Mouse (Mus musculus): Measurements from ENCODE around the gene Fam135a. TPM values are rescaled to one million over a fixed set of nuclear protein-coding genes. Genes with fewer than 3 reads are reported as not detected.
"Not testable (repeated sequence)": the region's sequence is repeated elsewhere in the genome, so short reads cannot be mapped to it uniquely, and the experiment has no call there.

Gene Fam135a
- polyA plus RNA-seq, 1 experiment from 2014 or later = 33.1 TPM

GRCm38 (mm10) chr1:23998120-23998810 is 101.9 kb downstream of the Fam135a start:
- WGBS = 94% methylated on average over 7 of the region's 7 CpGs
- H3K9ac ChIP-seq (replicated peaks) = no peak overlapping the region
- H3K4me2 ChIP-seq (replicated peaks) = no peak overlapping the region
- no peaks in the 10 kb centered on the region for H3K9me3 ChIP-seq
- no peak for ATAC-seq
- no peaks in the 10 kb centered on the region for H3K4me1 ChIP-seq (replicated peaks)
- H3K36me3 ChIP-seq = peaks cover 43% of the 10 kb centered on the region
- no peak overlapping the region for H3K4me3 ChIP-seq (replicated peaks)
- no peaks in the 10 kb centered on the region for H3K27me3 ChIP-seq
- H3K27ac ChIP-seq = no peak overlapping the region

DNA sequence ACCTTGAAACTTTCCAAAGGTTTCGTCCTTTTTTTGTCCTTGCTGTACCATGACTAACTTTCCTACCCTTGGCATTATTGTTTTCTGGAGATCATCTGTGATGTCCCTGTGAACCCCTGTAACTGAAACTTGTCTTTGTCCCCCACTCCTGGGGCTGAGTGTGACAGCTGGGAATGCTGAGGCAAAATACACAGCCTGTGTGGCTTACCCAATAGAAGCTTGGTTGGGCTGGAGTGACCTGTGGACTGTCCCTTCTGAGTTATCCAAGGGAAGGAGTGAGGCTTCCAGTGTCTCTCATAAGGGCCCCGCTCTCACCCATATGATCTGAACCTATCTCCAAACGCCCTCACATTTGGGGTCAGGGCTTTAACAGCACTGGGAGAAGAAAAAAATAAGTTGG is 102.6 kb downstream of the Fam135a start:
- no peaks in the 10 kb centered on the region for H3K9me3 ChIP-seq
- H3K4me2 ChIP-seq (replicated peaks) = no peak overlapping the region
- no peaks in the 10 kb centered on the region for H3K27me3 ChIP-seq
- ATAC-seq = no peak
- H3K4me3 ChIP-seq (replicated peaks) = no peak overlapping the region
- no peaks in the 10 kb centered on the region for H3K4me1 ChIP-seq (replicated peaks)
- 95% methylated on average over 3 of the region's 3 CpGs for WGBS
- no peak overlapping the region for H3K27ac ChIP-seq
- H3K36me3 ChIP-seq = peaks cover 40% of the 10 kb centered on the region
- no peak overlapping the region for H3K9ac ChIP-seq (replicated peaks)

DNA sequence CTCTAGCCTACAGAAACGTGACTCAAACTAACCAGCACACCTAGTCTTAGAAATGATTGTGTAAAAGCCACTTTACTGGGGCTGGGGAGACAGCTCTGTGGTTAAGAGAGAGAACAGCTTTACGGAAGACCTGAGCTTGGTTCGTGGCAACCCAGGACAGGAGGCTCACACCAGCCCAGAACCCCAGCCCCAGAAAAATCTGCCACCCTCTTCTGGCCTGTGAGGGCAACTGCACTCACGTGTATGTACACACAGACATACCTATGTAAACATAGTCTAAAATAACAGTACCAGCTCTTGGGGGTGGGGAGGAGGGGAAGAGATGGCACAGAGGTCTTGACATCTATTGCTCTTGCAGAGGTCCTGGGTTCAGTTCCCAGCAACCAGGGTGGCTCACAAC is 104.7 kb downstream of the Fam135a start:
- Histone ChIP-seq H3K4me3 (replicated peaks) (no peak overlapping the region), H3K27ac (no peak overlapping the region)
- 89% methylated on average over 4 of the region's 4 CpGs for WGBS

GRCm38 (mm10) chr1:23983118-23983517 is 117.0 kb downstream of the Fam135a start:
- no peak overlapping the region for H3K4me2 ChIP-seq (replicated peaks)
- 91% methylated on average over 3 of the region's 3 CpGs for WGBS

More for the DNA sequence above, 104.7 kb downstream of the Fam135a start:
- ATAC-seq = no peak
- no peaks in the 10 kb centered on the region for H3K9me3 ChIP-seq
- H3K4me1 ChIP-seq (replicated peaks) = no peaks in the 10 kb centered on the region
- peaks cover 26% of the 10 kb centered on the region; the same call in 1 of the 2 replicates for H3K36me3 ChIP-seq
- no peak overlapping the region for H3K9ac ChIP-seq (replicated peaks)
- no peaks in the 10 kb centered on the region for H3K27me3 ChIP-seq
- no peak overlapping the region for H3K4me2 ChIP-seq (replicated peaks)

DNA sequence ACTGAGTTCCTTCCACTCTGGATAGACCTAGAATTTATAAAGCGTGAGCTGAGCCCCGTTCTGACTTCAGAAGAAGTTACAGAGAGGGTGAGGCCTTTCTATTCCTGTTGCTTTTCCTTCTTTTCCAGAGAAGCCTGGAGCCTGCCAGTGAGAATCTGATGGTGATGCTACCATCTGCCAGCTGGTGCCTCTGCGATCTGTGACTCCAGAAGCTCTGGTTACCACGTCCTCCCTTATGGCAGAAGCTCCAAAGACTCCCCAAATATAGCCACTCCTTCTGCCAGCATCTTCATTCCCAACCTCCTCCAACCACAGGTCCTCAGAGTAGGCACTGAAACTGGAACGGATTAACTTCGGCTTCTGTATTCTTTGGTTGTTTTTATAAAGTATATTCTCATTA is 121.9 kb downstream of the Fam135a start:
- H3K4me3 ChIP-seq (replicated peaks) = no peak overlapping the region
- no peaks in the 10 kb centered on the region for H3K36me3 ChIP-seq
- ATAC-seq = no peak
- H3K4me2 ChIP-seq (replicated peaks) = no peak overlapping the region
- H3K9ac ChIP-seq (replicated peaks) = no peak overlapping the region
- H3K27ac ChIP-seq = no peak overlapping the region
- H3K27me3 ChIP-seq = no peaks in the 10 kb centered on the region
- 0 out of 2 replicates have a peak, but pooled peaks cover 5% of the 10 kb centered on the region for H3K4me1 ChIP-seq (replicated peaks)
- 85% methylated on average over 6 of the region's 6 CpGs for WGBS
- H3K9me3 ChIP-seq = no peaks in the 10 kb centered on the region

More at GRCm38 (mm10) chr1:23983118-23983517, 117.0 kb downstream of the Fam135a start:
- Histone ChIP-seq H3K27ac (no peak overlapping the region), H3K36me3 (no peaks in the 10 kb centered on the region), H3K27me3 (no peaks in the 10 kb centered on the region), H3K9ac (replicated peaks) (no peak overlapping the region), H3K4me1 (replicated peaks) (no peaks in the 10 kb centered on the region), H3K9me3 (no peaks in the 10 kb centered on the region), H3K4me3 (replicated peaks) (no peak overlapping the region)
- no peak for ATAC-seq

- H3K27ac ChIP-seq; H3K9ac ChIP-seq (replicated peaks); H3K9me3 ChIP-seq; H3K36me3 ChIP-seq; H3K4me2 ChIP-seq (replicated peaks); H3K4me3 ChIP-seq (replicated peaks); H3K4me1 ChIP-seq (replicated peaks); ATAC-seq; H3K27me3 ChIP-seq: not testable (repeated sequence)
- 89% methylated on average over 4 of the region's 4 CpGs for WGBS
Measured at GRCm38 (mm10) chr1:23971159-23971558, 129.0 kb downstream of the Fam135a start.

DNA sequence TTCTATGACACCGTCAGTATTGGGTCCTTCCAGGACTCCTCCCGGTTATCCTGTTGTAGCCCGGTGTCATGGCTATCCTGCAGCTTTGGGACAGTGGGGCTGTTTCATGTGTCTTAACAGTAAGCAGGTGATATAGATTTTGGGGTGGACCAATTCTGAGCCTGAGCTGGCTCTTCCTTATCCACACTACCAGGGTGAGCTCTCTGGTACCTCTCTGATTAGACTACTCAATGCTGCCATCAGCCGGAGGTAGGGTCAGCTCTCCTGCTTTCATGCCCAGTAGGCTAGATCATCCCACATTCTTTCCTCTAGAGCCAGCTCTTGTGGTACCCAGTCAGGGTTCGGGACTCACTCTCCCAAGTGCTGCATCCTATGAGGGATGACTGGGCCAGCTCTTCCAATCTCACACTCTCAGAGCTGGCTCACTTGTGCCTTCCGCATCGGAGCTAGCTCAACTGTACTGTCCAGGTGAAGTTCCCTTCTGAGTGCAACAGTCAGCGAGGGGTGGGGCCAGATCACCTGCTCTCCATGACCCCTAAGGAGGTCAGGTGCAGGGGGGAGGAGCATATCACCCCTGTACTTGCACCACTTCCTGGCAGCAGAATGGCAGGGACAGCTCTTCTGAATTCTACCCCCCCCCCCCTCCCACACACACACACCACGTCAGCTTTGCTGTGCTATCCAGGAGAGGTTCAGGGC is 132.0 kb downstream of the Fam135a start:
- H3K4me2 ChIP-seq (replicated peaks) = no peak overlapping the region
- H3K4me3 ChIP-seq (replicated peaks) = no peak overlapping the region
- H3K9me3 ChIP-seq = no peaks in the 10 kb centered on the region
- H3K27me3 ChIP-seq = no peaks in the 10 kb centered on the region
- H3K27ac ChIP-seq = no peak overlapping the region
- no peaks in the 10 kb centered on the region for H3K4me1 ChIP-seq (replicated peaks)
- WGBS = 85% methylated on average over 9 of the region's 9 CpGs
- H3K9ac ChIP-seq (replicated peaks) = no peak overlapping the region
- H3K36me3 ChIP-seq = no peaks in the 10 kb centered on the region
- ATAC-seq = no peak

DNA sequence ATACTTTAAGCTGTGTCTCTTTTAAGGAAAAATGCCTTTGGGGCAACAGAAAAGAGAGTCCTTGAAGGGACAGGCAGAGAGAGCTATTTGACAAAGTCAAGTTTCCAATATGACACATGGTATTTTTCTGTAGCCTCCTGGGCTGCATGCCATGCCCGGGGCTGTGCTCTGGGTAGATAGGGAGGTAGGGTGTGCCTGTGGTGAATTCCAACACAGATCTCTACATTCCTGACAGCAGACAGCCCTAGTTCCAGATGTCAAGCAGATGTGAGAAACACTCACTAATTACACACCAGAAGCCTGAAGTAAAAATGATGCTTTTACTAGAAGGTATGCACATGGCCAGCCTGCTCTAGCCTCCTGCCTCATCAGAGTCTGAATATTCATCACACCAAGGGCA is 133.9 kb downstream of the Fam135a start:
- no peaks in the 10 kb centered on the region for H3K27me3 ChIP-seq
- ATAC-seq = no peak
- no peaks in the 10 kb centered on the region for H3K4me1 ChIP-seq (replicated peaks)
- no peak overlapping the region for H3K4me2 ChIP-seq (replicated peaks)
- no peaks in the 10 kb centered on the region for H3K9me3 ChIP-seq
- H3K36me3 ChIP-seq = no peaks in the 10 kb centered on the region
- WGBS = 95% methylated on average over 1 of the region's 1 CpGs
- H3K9ac ChIP-seq (replicated peaks) = no peak overlapping the region
- H3K27ac ChIP-seq = no peak overlapping the region
- no peak overlapping the region for H3K4me3 ChIP-seq (replicated peaks)

Other genes with a start within 250 kb of the Fam135a start
- 56.5 and 74.2 TPM in 2 replicates for gene Smap1, start 178.0 kb downstream of the Fam135a start, polyA plus RNA-seq (2015; fragmentation: Nextera tagmentation; extraction: Ambion mirVana)
- gene Sdhaf4, start 94.7 kb downstream of the Fam135a start, polyA plus RNA-seq (2015; fragmentation: Nextera tagmentation; extraction: Ambion mirVana) = 106 and 112 TPM in 2 replicates
- 0.81 and 1.1 TPM in 2 replicates for gene Col9a1, start 77.3 kb upstream of the Fam135a start, polyA plus RNA-seq (2015; fragmentation: Nextera tagmentation; extraction: Ambion mirVana)

All from midbrain, embryonic 13.5 days (tissue).